Mouse (Mus musculus) midbrain, embryonic 11.5 days (tissue): ENCODE results near the gene Pdhx. TPM values are rescaled to one million over a fixed set of nuclear protein-coding genes. Genes with fewer than 3 reads are reported as not detected.

Experiments used
- ATAC-seq: fragments of 200-750 bp; cut with Nextera tagmentation; 2 replicates; pipeline ENCODE4 v1.8.0; 2017; ENCODE audit warnings: moderate TSS enrichment, moderate library complexity; ENCODE audit not compliant: low FRiP score
- DNase-seq: peaks from one replicate; pipeline ENCODE4 v3.0.0; 2015; ENCODE audit warnings: low spot score; ENCODE audit errors: missing footprints
- H3K27ac ChIP-seq: fragments of 300-500 bp; sonication (generic); 2 replicates; pipeline ENCODE4 v1.5.1; 2014; ENCODE audit warnings: low read depth, low read length
- H3K27me3 ChIP-seq: fragments of 300-500 bp; sonication (generic); 2 replicates; pipeline ENCODE4 v1.6.1; 2014; ENCODE audit warnings: mild to moderate bottlenecking, low read length, moderate library complexity, mixed read lengths; ENCODE audit not compliant: control insufficient read depth, insufficient read depth
- H3K36me3 ChIP-seq: fragments of 300-500 bp; sonication (generic); 2 replicates; pipeline ENCODE4 v1.6.1; 2014; ENCODE audit warnings: mild to moderate bottlenecking, low read length, moderate library complexity, mixed read lengths; ENCODE audit not compliant: control insufficient read depth, insufficient read depth
- H3K4me1 ChIP-seq: fragments of 300-500 bp; sonication (generic); 2 replicates; pipeline ENCODE4 v1.6.1; 2014; ENCODE audit warnings: low read length; ENCODE audit not compliant: control insufficient read depth, insufficient read depth
- H3K4me2 ChIP-seq: fragments of 300-500 bp; sonication (generic); 2 replicates; pipeline ENCODE4 v1.6.1; 2014; ENCODE audit warnings: mild to moderate bottlenecking, moderate library complexity
- H3K4me3 ChIP-seq: fragments of 300-500 bp; sonication (generic); 2 replicates; pipeline ENCODE4 v1.5.1; 2014; ENCODE audit warnings: low read depth, low read length
- H3K9ac ChIP-seq: fragments of 300-500 bp; sonication (generic); 2 replicates; pipeline ENCODE4 v1.6.1; 2014; ENCODE audit warnings: low read length
- H3K9me3 ChIP-seq: fragments of 300-500 bp; sonication (generic); 2 replicates; pipeline ENCODE4 v1.6.1; 2016; ENCODE audit warnings: low read length; ENCODE audit not compliant: control insufficient read depth
- WGBS: fragments of 180-500 bp; shearing (Covaris S2); extraction: QIAGEN DNeasy Blood & Tissue Kit; methylation state at CpG from one replicate; pipeline ENCODE4 v1.1.7; 2014; 5-methylcytosine and 5-hydroxymethylcytosine counted together
- polyA plus RNA-seq: library from polyadenylated mRNA; unstranded; fragments of >200 nt; fragmentation: Nextera tagmentation; extraction: Ambion mirVana; gene quantifications from 2 replicates; pipeline ENCODE4 v1.2.1, GENCODE M21; 2014

Pdhx gene
- polyA plus RNA-seq, 1 experiment from 2014 or later, result 54.4 TPM

DNA sequence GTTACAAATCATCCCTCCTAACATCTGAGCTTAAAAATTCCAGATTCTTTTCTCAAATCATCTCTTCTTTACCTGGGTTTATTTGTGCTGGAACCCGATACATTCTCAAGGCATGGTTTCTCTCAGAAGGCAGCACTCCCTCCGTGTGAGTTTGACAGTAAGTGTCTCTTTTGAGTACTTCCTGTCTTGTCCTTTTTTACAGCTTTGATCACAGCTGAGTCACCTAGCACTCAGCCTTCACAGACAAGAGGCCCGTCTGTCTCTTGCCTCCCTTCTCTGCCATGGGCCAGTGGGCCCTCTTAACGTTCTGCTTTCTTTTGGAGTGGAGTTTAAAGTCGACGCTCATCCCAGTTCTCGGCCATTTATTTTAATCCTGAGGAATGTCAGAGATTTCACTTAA, 68.7 kb downstream of the Pdhx start:
- WGBS, result 53% methylated on average over 7 of the region's 7 CpGs
- Histone ChIP-seq H3K4me2 (no peak overlapping the region), H3K4me1 (no peaks in the 10 kb centered on the region), H3K9ac (no peak overlapping the region), H3K36me3 (no peaks in the 10 kb centered on the region), H3K27me3 (no peaks in the 10 kb centered on the region), H3K27ac (no peak overlapping the region), H3K9me3 (no peaks in the 10 kb centered on the region), H3K4me3 (no peak overlapping the region)
- ATAC-seq, result no peak
- no peak for DNase-seq

DNA sequence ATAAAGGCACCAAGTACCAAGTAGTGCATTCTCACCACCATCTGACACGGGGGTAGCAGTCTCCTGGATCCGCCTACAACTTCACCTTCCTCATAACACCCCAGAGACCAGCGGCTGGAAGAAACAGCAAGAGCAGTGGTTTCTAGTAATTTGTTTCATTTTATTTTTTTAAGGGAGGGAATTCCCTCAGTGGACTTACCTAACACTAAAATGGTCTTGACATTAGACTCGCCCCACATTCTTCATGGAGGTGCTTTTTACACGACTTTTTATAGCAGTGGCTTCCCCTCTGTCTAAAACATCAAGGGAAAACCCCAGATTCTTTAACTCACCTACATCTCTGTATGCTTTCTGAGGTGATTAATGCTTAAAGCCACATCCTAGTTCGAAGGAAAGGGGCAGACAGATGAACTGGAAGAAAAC, 74.1 kb downstream of the Pdhx start:
- Histone ChIP-seq H3K4me1 (peaks cover 7% of the 10 kb centered on the region; the same call in 1 of the 2 replicates), H3K27me3 (no peaks in the 10 kb centered on the region), H3K9me3 (no peaks in the 10 kb centered on the region), H3K27ac (no peak overlapping the region), H3K9ac (no peak overlapping the region), H3K4me2 (no peak overlapping the region), H3K4me3 (no peak overlapping the region), H3K36me3 (no peaks in the 10 kb centered on the region)
- ATAC-seq (no peak), DNase-seq (no peak)
- WGBS, result 74% methylated on average over 6 of the region's 6 CpGs

GRCm38 (mm10) chr2:102998356-102998755, 75.0 kb downstream of the Pdhx start:
- Histone ChIP-seq H3K27ac (no peak overlapping the region), H3K4me3 (no peak overlapping the region), H3K4me2 (no peak overlapping the region), H3K9me3 (no peaks in the 10 kb centered on the region), H3K4me1 (peaks cover 7% of the 10 kb centered on the region; the same call in 1 of the 2 replicates), H3K36me3 (no peaks in the 10 kb centered on the region), H3K9ac (no peak overlapping the region), H3K27me3 (no peaks in the 10 kb centered on the region)
- ATAC-seq, result peak; percentile 63; the same call in 1 of the 2 replicates
- 21% methylated on average over 5 of the region's 5 CpGs for WGBS
- DNase-seq, result no peak

DNA sequence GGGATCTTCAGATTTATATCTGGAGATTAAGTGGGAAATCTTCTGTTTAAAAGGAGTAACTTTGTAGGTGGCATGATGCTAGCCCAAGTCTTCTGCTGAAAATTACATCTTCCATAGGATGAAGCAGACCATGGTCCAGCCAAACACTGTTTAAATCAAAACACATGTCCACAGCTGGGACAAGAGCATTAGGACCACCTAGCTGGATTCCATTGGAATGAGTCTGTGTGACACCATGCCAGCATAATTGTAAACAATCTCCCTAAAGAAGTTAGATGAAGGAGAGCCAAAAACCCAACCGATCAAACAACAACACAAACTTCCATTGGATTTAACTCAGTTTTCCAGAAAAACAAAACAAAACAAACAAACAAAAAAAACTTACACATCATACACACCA, 75.4 kb downstream of the Pdhx start:
- H3K4me2 ChIP-seq, result no peak overlapping the region
- H3K27ac ChIP-seq, result no peak overlapping the region
- H3K27me3 ChIP-seq, result no peaks in the 10 kb centered on the region
- H3K36me3 ChIP-seq, result no peaks in the 10 kb centered on the region
- ATAC-seq (no peak), DNase-seq (no peak)
- WGBS, result 75% methylated on average over 1 of the region's 1 CpGs
- H3K4me3 ChIP-seq, result no peak overlapping the region
- no peak overlapping the region for H3K9ac ChIP-seq
- H3K4me1 ChIP-seq, result peaks cover 7% of the 10 kb centered on the region; the same call in 1 of the 2 replicates
- H3K9me3 ChIP-seq, result no peaks in the 10 kb centered on the region

DNA sequence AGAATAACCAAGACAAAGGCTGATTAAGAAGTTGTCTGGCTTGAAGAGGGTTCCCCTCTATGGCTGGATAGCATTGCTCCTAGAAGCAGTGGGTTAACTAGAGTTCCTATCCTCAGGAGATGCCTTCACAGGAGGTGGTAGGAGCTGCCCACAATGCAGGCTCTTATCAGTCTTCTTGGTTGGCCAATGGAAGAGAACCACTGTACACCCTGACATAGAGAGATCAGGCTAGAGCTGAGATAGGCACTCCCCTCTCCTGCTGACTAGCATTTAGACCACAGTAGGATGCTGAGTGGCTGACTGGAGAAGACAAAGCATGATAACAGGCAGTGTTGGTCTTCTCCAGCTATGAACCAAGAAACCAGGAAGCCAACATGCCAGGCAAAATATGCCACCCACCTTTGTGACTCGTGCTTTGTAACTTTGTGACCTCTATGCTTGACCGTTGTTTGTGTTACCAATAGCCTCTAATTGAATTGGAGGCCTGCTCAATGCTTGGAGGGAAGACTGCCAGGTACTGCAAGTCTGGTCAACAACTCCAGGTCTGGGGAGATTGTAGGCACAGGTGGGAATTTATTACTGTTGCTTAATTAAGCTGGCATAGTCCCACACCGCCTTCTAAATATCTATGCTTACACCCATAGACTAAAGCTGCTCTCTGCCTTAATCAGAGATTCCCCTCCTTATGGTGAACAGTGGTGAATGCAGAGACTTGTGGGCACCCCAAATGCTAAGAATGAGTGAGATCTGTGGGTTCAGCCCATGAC, 79.3 kb downstream of the Pdhx start:
- DNase-seq, result no peak
- Histone ChIP-seq H3K9ac (no peak overlapping the region), H3K27ac (no peak overlapping the region), H3K27me3 (no peaks in the 10 kb centered on the region), H3K4me1 (peaks cover 7% of the 10 kb centered on the region; the same call in 1 of the 2 replicates), H3K36me3 (no peaks in the 10 kb centered on the region), H3K4me2 (no peak overlapping the region), H3K9me3 (no peaks in the 10 kb centered on the region), H3K4me3 (no peak overlapping the region)
- 85% methylated on average over 3 of the region's 3 CpGs for WGBS
- no peak for ATAC-seq

GRCm38 (mm10) chr2:102992405-102992804, 80.9 kb downstream of the Pdhx start:
- H3K4me2 ChIP-seq, result no peak overlapping the region
- no peak overlapping the region for H3K4me3 ChIP-seq
- H3K9me3 ChIP-seq, result no peaks in the 10 kb centered on the region
- DNase-seq, result no peak
- H3K9ac ChIP-seq, result no peak overlapping the region
- no peak overlapping the region for H3K27ac ChIP-seq
- 89% methylated on average over 6 of the region's 6 CpGs for WGBS
- no peaks in the 10 kb centered on the region for H3K4me1 ChIP-seq
- no peak for ATAC-seq
- no peaks in the 10 kb centered on the region for H3K27me3 ChIP-seq
- no peaks in the 10 kb centered on the region for H3K36me3 ChIP-seq

DNA sequence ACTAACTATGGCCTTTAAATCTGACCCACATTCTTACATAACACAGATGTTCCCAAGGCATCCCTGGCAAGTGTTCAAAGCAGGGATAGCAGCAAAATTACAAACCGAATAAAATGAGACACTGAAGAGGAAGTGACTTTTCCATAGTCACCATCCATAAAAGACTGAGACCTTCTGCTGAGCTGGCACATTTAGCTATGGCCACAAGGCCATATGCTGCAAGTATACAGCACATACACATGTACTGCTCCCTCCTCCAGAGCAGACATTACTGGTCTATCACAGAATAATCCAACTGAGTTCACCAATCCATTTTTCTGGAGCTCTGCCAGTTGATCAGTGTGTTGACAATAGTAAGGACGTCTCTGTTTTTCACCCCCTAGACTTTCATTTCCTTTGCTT, 83.0 kb downstream of the Pdhx start:
- DNase-seq (no peak), ATAC-seq (no peak)
- H3K4me2 ChIP-seq, result no peak overlapping the region
- WGBS, result 80% methylated on average over 2 of the region's 2 CpGs
- no peaks in the 10 kb centered on the region for H3K9me3 ChIP-seq
- no peak overlapping the region for H3K27ac ChIP-seq
- no peak overlapping the region for H3K4me3 ChIP-seq
- no peaks in the 10 kb centered on the region for H3K27me3 ChIP-seq
- no peak overlapping the region for H3K9ac ChIP-seq
- H3K4me1 ChIP-seq, result no peaks in the 10 kb centered on the region
- H3K36me3 ChIP-seq, result no peaks in the 10 kb centered on the region

- Histone ChIP-seq H3K9me3 (no peaks in the 10 kb centered on the region), H3K27ac (no peak overlapping the region), H3K4me2 (no peak overlapping the region), H3K4me3 (no peak overlapping the region), H3K36me3 (no peaks in the 10 kb centered on the region), H3K4me1 (no peaks in the 10 kb centered on the region), H3K9ac (no peak overlapping the region), H3K27me3 (no peaks in the 10 kb centered on the region)
- DNase-seq, result no peak
- ATAC-seq, result no peak
- WGBS, result 84% methylated on average over 1 of the region's 1 CpGs
Observed at GRCm38 (mm10) chr2:102989446-102989845, 83.9 kb downstream of the Pdhx start.

GRCm38 (mm10) chr2:102987708-102988010, 85.7 kb downstream of the Pdhx start:
- no peak overlapping the region for H3K27ac ChIP-seq
- no peak overlapping the region for H3K9ac ChIP-seq
- no peak overlapping the region for H3K4me2 ChIP-seq
- H3K4me1 ChIP-seq, result no peaks in the 10 kb centered on the region
- 96% methylated on average over 4 of the region's 4 CpGs for WGBS
- ATAC-seq (no peak), DNase-seq (no peak)
- H3K27me3 ChIP-seq, result no peaks in the 10 kb centered on the region
- H3K9me3 ChIP-seq, result no peaks in the 10 kb centered on the region
- H3K4me3 ChIP-seq, result no peak overlapping the region
- H3K36me3 ChIP-seq, result no peaks in the 10 kb centered on the region
